ENCODE assay signal across 9 mouse cellular contexts in the genomic region with DNA sequence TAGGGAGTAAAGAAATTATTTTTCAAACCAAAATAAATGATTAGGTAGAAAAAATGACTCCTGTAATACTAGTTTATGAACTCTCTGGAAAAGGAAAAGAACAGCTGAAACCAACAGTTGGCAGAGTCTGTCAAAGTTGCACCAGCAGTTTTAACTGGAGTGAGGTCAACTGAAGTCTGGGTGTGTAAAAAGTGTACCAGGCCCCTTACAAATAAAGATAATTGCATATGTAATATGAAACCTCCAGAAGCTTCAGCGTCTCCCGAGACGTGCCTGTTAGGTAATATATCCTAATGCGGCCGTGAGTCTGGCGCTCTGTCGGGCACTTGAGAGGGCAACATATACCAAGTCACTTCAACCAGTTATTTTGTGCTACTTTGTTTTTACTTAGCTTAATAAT. TPM values are rescaled to one million over a fixed set of nuclear protein-coding genes. Genes with fewer than 3 reads are reported as not detected.
DNase-seq lines count a peak whose midpoint lies in the region; ATAC-seq and TF ChIP-seq lines count a peak whose summit lies in the region.
"Had no signal": no experiment of that assay in that cellular context is flagged by ENCODE, and none has a peak within 500 bp of the region (broad histone marks: within the 10 kb centered on the region; RNA-seq: fewer than 3 reads in every experiment).

No protein-coding gene starts in this region.

- DNase-seq in heart, postnatal 25 days (ENCODE audit: low spot score) = no peak
- peak; percentile 22 for DNase-seq in adipocyte (ENCODE audit: low spot score)
- no peak for DNase-seq in lung, adult 2 months
- no peak for DNase-seq in layer of hippocampus, adult 18-20 months (ENCODE audit: low spot score in 2 of 2)
- DNase-seq: lung, postnatal 10 days had no signal

- TF ChIP-seq CTCF in lung, adult 2 months (IDR thresholded peaks at IDR 0.05; ENCODE audit: insufficient read depth, low read length) = no peak

- H3K9me3 ChIP-seq in heart, embryonic 12.5 days (replicated peaks) = no peaks in the 10 kb centered on the region
- no peaks in the 10 kb centered on the region for H3K9me3 ChIP-seq in forebrain, embryonic 15.5 days
- no peaks in the 10 kb centered on the region for H3K9me3 ChIP-seq in midbrain, embryonic 15.5 days
- H3K9me3 ChIP-seq in liver, embryonic 12.5 days (replicated peaks) = no peaks in the 10 kb centered on the region

- intact Hi-C loops in heart, postnatal 25 days (cut with DNase I) = loop anchor here (2.0 to 5.0 kb wide), 2 partner anchors 89 to 305 kb away; no protein-coding TSS in a partner anchor

- ATAC-seq in heart, embryonic 12.5 days (ENCODE audit: insufficient number of reproducible peaks, low FRiP score) = no peak
- ATAC-seq in forebrain, embryonic 15.5 days (replicated peaks) = no peak
- ATAC-seq in midbrain, embryonic 15.5 days (replicated peaks) = no peak
- no peak for ATAC-seq in liver, embryonic 12.5 days

- peak overlapping the region; percentile 68 for H3K4me2 ChIP-seq in heart, embryonic 12.5 days
- H3K4me2 ChIP-seq in forebrain, embryonic 15.5 days (replicated peaks) = peak overlapping the region; percentile 61
- peak overlapping the region; percentile 78 for H3K4me2 ChIP-seq in midbrain, embryonic 15.5 days
- H3K4me2 ChIP-seq in liver, embryonic 12.5 days = no peak overlapping the region

- no peaks in the 10 kb centered on the region for H3K36me3 ChIP-seq in heart, embryonic 12.5 days
- no peaks in the 10 kb centered on the region for H3K36me3 ChIP-seq in forebrain, embryonic 15.5 days
- H3K36me3 ChIP-seq in midbrain, embryonic 15.5 days (replicated peaks) = no peaks in the 10 kb centered on the region
- H3K36me3 ChIP-seq in liver, embryonic 12.5 days = no peaks in the 10 kb centered on the region

- no peak for TF ChIP-seq POLR2A in lung, adult 2 months (IDR thresholded peaks at IDR 0.05; ENCODE audit: borderline replicate concordance, extremely low read depth, low read depth, low read length)

- H3K4me1 ChIP-seq in heart, embryonic 12.5 days (replicated peaks) = peaks cover 19% of the 10 kb centered on the region
- peaks cover 47% of the 10 kb centered on the region for H3K4me1 ChIP-seq in forebrain, embryonic 15.5 days
- peaks cover 43% of the 10 kb centered on the region for H3K4me1 ChIP-seq in midbrain, embryonic 15.5 days
- H3K4me1 ChIP-seq in liver, embryonic 12.5 days = peaks cover 40% of the 10 kb centered on the region
- peaks cover 5% of the 10 kb centered on the region for H3K4me1 ChIP-seq in lung, adult 2 months (ENCODE audit: control insufficient read depth, insufficient read depth, low read length)

- H3K27ac ChIP-seq in heart, embryonic 12.5 days (ENCODE audit: poor library complexity, severe bottlenecking) = peak overlapping the region; percentile 80
- H3K27ac ChIP-seq in forebrain, embryonic 15.5 days (replicated peaks) = no peak overlapping the region
- no peak overlapping the region for H3K27ac ChIP-seq in midbrain, embryonic 15.5 days
- no peak overlapping the region for H3K27ac ChIP-seq in liver, embryonic 12.5 days

- H3K4me3 ChIP-seq in heart, embryonic 12.5 days = peak overlapping the region; percentile 44
- H3K4me3 ChIP-seq in forebrain, embryonic 15.5 days = peak overlapping the region; percentile 20
- H3K4me3 ChIP-seq in midbrain, embryonic 15.5 days = peak overlapping the region; percentile 2
- H3K4me3 ChIP-seq in liver, embryonic 12.5 days = no peak overlapping the region
- no peak overlapping the region for H3K4me3 ChIP-seq in lung, adult 2 months (replicated peaks; ENCODE audit: extremely low read depth, low read depth, low read length)

- no peaks in the 10 kb centered on the region for H3K27me3 ChIP-seq in heart, embryonic 12.5 days (replicated peaks)
- no peaks in the 10 kb centered on the region for H3K27me3 ChIP-seq in forebrain, embryonic 15.5 days
- H3K27me3 ChIP-seq in midbrain, embryonic 15.5 days (replicated peaks) = no peaks in the 10 kb centered on the region
- H3K27me3 ChIP-seq in liver, embryonic 12.5 days (replicated peaks) = no peaks in the 10 kb centered on the region

- H3K9ac ChIP-seq in heart, embryonic 12.5 days = peak overlapping the region; percentile 46; the same call in 1 of the 2 replicates
- no peak overlapping the region for H3K9ac ChIP-seq in forebrain, embryonic 15.5 days (replicated peaks)
- no peak overlapping the region for H3K9ac ChIP-seq in midbrain, embryonic 15.5 days
- H3K9ac ChIP-seq in liver, embryonic 12.5 days = no peak overlapping the region

- WGBS in heart, embryonic 12.5 days = 26% methylated on average over 7 of the region's 7 CpGs
- WGBS in forebrain, embryonic 15.5 days = 35% methylated on average over 7 of the region's 7 CpGs
- 64% methylated on average over 7 of the region's 7 CpGs for WGBS in midbrain, embryonic 15.5 days
- 74% methylated on average over 7 of the region's 7 CpGs for WGBS in liver, embryonic 12.5 days (ENCODE audit: insufficient replicate concordance)
- 67% methylated on average over 7 of the region's 7 CpGs for WGBS in lung, adult 2 months

RNA-seq across cellular contexts. Expression of a gene that starts 8.3 kb away (rescaled TPM):
- 23.5 and 27.7 TPM in 2 replicates for polyA plus RNA-seq in heart, embryonic 12.5 days (2016; fragmentation: Nextera tagmentation; extraction: Ambion mirVana)
- total RNA-seq in heart, postnatal 25 days (2021) = 10 to 100 TPM; 61.1 to 63.8 TPM
- polyA plus RNA-seq in forebrain, embryonic 15.5 days (2015; fragmentation: Nextera tagmentation; extraction: Ambion mirVana) = 15.6 and 17.4 TPM in 2 replicates
- polyA plus RNA-seq in midbrain, embryonic 15.5 days (2015; fragmentation: Nextera tagmentation; extraction: Ambion mirVana) = 11.0 and 11.1 TPM in 2 replicates
- 7.1 and 8.2 TPM in 2 replicates for polyA plus RNA-seq in liver, embryonic 12.5 days (2016; fragmentation: Nextera tagmentation; extraction: Ambion mirVana)
- 1.9 and 2.0 TPM in 2 replicates for polyA plus RNA-seq in lung, adult 2 months (2012; rRNA removed)
- total RNA-seq in layer of hippocampus, adult 18-20 months (2021) = 100 to 1,000 TPM; 202 to 215 TPM

Comparison
In these comparisons a context has a peak if more than half of its experiments do, and no peak if none do; other contexts are left out.
1. H3K4me3 ChIP-seq: peak in heart, embryonic 12.5 days (single experiment), forebrain, embryonic 15.5 days (single experiment) and midbrain, embryonic 15.5 days (single experiment); none in liver, embryonic 12.5 days (single experiment) and lung, adult 2 months (single experiment).